In the genomic region with DNA sequence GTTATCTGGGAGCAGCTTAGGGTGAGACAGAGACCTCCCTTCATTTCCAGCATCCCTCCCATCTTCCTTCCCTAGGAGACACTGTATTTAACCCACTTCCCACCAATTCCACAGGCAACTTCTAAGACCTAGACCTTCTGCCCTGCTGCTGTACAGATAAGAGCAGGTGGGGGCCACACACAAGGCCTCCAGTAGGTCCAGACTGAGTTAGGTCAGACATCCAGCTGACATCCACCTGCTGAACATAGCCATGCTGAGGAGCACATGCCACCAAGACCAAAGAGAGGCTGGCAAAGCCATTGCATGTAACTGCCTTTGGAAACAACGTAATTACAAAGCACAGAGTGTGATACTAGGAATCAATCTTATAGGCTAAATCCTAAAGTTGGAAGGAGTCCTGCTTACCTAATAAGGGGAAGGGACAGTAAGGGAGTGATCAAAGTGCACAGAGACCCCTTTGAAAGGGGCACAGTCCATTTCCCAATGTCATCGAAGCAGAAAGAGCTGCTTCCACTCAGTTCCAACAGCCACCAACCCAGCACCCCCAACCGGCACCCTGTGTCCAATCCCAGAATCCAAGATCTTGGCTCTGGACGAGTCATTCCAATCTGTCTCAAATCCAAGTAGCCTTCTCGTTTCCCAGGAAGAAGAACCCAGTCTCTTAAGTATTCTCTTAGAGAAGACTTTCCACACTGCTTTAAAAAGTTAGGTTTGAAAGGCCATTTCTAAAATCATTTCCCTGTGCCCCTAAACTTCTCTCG, we compare ENCODE assay signal across 8 mouse cellular contexts. TPM values are rescaled to one million over a fixed set of nuclear protein-coding genes. Genes with fewer than 3 reads are reported as not detected.
DNase-seq lines count a peak whose midpoint lies in the region; ATAC-seq and TF ChIP-seq lines count a peak whose summit lies in the region.

No protein-coding gene starts in this region.

- H3K27ac ChIP-seq in heart, embryonic 10.5 days: peak overlapping the region; percentile 95; the same call in 1 of the 2 replicates
- no peak overlapping the region; the same call in 1 of the 2 replicates for H3K27ac ChIP-seq in heart, embryonic 15.5 days
- peak overlapping the region; percentile 96 for H3K27ac ChIP-seq in liver, postnatal 0 days (ENCODE audit: low read depth)

- intact Hi-C loops in left cerebral cortex, postnatal 14 days (cut with DNase I): loop anchor here (5.0 kb wide), 1 partner anchor 36 kb away; no protein-coding TSS in a partner anchor

- H3K4me2 ChIP-seq in heart, embryonic 15.5 days: peak overlapping the region; percentile 89
- peak overlapping the region; percentile 82 for H3K4me2 ChIP-seq in liver, postnatal 0 days (ENCODE audit: low read depth, low read length)

- H3K9me3 ChIP-seq in heart, embryonic 10.5 days: no peaks in the 10 kb centered on the region
- no peaks in the 10 kb centered on the region for H3K9me3 ChIP-seq in heart, embryonic 15.5 days (replicated peaks)
- H3K9me3 ChIP-seq in liver, postnatal 0 days (ENCODE audit: low read length): no peaks in the 10 kb centered on the region

- no peaks in the 10 kb centered on the region for H3K36me3 ChIP-seq in heart, embryonic 10.5 days
- H3K36me3 ChIP-seq in heart, embryonic 15.5 days: no peaks in the 10 kb centered on the region
- H3K36me3 ChIP-seq in liver, postnatal 0 days (replicated peaks; ENCODE audit: insufficient read depth, low read length): 0 out of 2 replicates have a peak, but pooled peaks cover 6% of the 10 kb centered on the region

- no peak for DNase-seq in heart, embryonic 10.5 days (ENCODE audit: low spot score)
- no peak for DNase-seq in heart, adult 8-10 months (ENCODE audit: low spot score)
- DNase-seq in MN1 (ENCODE audit: low spot score): peak; percentile 41
- no peak for DNase-seq in liver, postnatal 0 days
- DNase-seq in urinary bladder, postnatal 25 days (ENCODE audit: low spot score): no peak
- DNase-seq in left cerebral cortex, postnatal 14 days (ENCODE audit: low spot score in 2 of 2): no peak
- no peak for DNase-seq in ovary, postnatal 10 days (ENCODE audit: low spot score)

- no peak for TF ChIP-seq EP300 in liver, postnatal 0 days (IDR thresholded peaks at IDR 0.05; ENCODE audit: low read depth)

- ATAC-seq in heart, embryonic 15.5 days (replicated peaks; ENCODE audit: insufficient number of reproducible peaks, insufficient read depth, low FRiP score, low read depth): no peak
- ATAC-seq in liver, postnatal 0 days: no peak

- peak overlapping the region; percentile 94 for H3K4me3 ChIP-seq in heart, embryonic 10.5 days
- H3K4me3 ChIP-seq in heart, embryonic 15.5 days: peak overlapping the region; percentile 72
- peak overlapping the region; percentile 76 for H3K4me3 ChIP-seq in liver, postnatal 0 days (ENCODE audit: low read depth, low read length)

- 44% methylated on average over 6 of the region's 6 CpGs for WGBS in heart, embryonic 10.5 days
- WGBS in heart, embryonic 15.5 days: 31% methylated on average over 6 of the region's 6 CpGs
- WGBS in liver, postnatal 0 days (ENCODE audit: insufficient replicate concordance): 33% methylated on average over 6 of the region's 6 CpGs

- peaks cover 28% of the 10 kb centered on the region for H3K4me1 ChIP-seq in heart, embryonic 10.5 days
- H3K4me1 ChIP-seq in heart, embryonic 15.5 days (replicated peaks): peaks cover 21% of the 10 kb centered on the region
- H3K4me1 ChIP-seq in liver, postnatal 0 days (ENCODE audit: insufficient read depth): peaks cover 9% of the 10 kb centered on the region; the same call in 1 of the 2 replicates

- H3K27me3 ChIP-seq in heart, embryonic 10.5 days (ENCODE audit: insufficient read depth, poor library complexity, severe bottlenecking): peaks cover 11% of the 10 kb centered on the region
- H3K27me3 ChIP-seq in heart, embryonic 15.5 days: no peaks in the 10 kb centered on the region
- peaks cover 24% of the 10 kb centered on the region for H3K27me3 ChIP-seq in liver, postnatal 0 days (ENCODE audit: insufficient read depth, low read length)

- H3K9ac ChIP-seq in heart, embryonic 15.5 days: peak overlapping the region; percentile 87
- peak overlapping the region; percentile 91 for H3K9ac ChIP-seq in liver, postnatal 0 days (replicated peaks)

- TF ChIP-seq CTCF in liver, postnatal 0 days (IDR thresholded peaks at IDR 0.05; ENCODE audit: low read depth): no peak

RNA-seq across cellular contexts. Expression of gene Agpat3, which starts 1.3 kb away (rescaled TPM):
- 43.7 and 44.2 TPM in 2 replicates for polyA plus RNA-seq in heart, embryonic 10.5 days (2016; fragmentation: Nextera tagmentation; extraction: Ambion mirVana)
- 100 to 1,000 TPM; 206 to 254 (median 219) TPM for total RNA-seq in heart, adult 8-10 months (2022)
- 54.2 and 67.6 TPM in 2 replicates for polyA plus RNA-seq in heart, embryonic 15.5 days (2015; fragmentation: Nextera tagmentation; extraction: Ambion mirVana)
- 154 and 171 TPM in 2 replicates for polyA plus RNA-seq in liver, postnatal 0 days (2015; fragmentation: Nextera tagmentation; extraction: Ambion mirVana)
- total RNA-seq in left cerebral cortex, postnatal 14 days (2021): 100 to 1,000 TPM; 290 to 296 TPM
